Mouse (Mus musculus): Measurements from ENCODE around the gene Nagpa.

- no peak for TF ChIP-seq CTCF (IDR thresholded peaks at IDR 0.05)
- TF ChIP-seq EP300 (IDR thresholded peaks at IDR 0.05), result no peak
Observed at GRCm38 (mm10) chr16:5146367-5147036, 57.3 kb downstream of the Nagpa start.

All from lung, postnatal 0 days (tissue).